Mouse (Mus musculus) cerebellum, postnatal 25 days (tissue): ENCODE data around the gene Gigyf2.

Experiments
- DNase-seq, 2 experiments: peaks; one replicate each; pipeline ENCODE4 v3.0.0; 2021; ENCODE audit warnings: mixed read lengths in 2 of 2

Gigyf2 gene

GRCm38 (mm10) chr1:87321071-87321470, 5.7 kb upstream of the Gigyf2 start:
- DNase-seq, result no peak

- no peak for DNase-seq
Measured at GRCm38 (mm10) chr1:87322778-87323177, 4.0 kb upstream of the Gigyf2 start.

GRCm38 (mm10) chr1:87324649-87325048, 2.1 kb upstream of the Gigyf2 start:
- DNase-seq, result no peak

- peak in 1 of 2 experiments; percentile 71 for DNase-seq
Measured at GRCm38 (mm10) chr1:87327165-87327861, 515 bp downstream of the Gigyf2 start.

GRCm38 (mm10) chr1:87331774-87332173, 5.0 kb downstream of the Gigyf2 start:
- DNase-seq, result no peak

- DNase-seq, result peak in 1 of 2 experiments; percentile 29
Measured at GRCm38 (mm10) chr1:87350576-87350975, 23.8 kb downstream of the Gigyf2 start.

- no peak for DNase-seq
Measured at GRCm38 (mm10) chr1:87360276-87360675, 33.5 kb downstream of the Gigyf2 start.

GRCm38 (mm10) chr1:87378024-87378560, 51.3 kb downstream of the Gigyf2 start:
- no peak for DNase-seq

- no peak for DNase-seq
Measured at GRCm38 (mm10) chr1:87379919-87380318, 53.1 kb downstream of the Gigyf2 start.

- no peak for DNase-seq
Measured at GRCm38 (mm10) chr1:87381152-87381551, 54.4 kb downstream of the Gigyf2 start.

- no peak for DNase-seq
Measured at GRCm38 (mm10) chr1:87386436-87387092, 59.8 kb downstream of the Gigyf2 start.

- no peak for DNase-seq
Measured at GRCm38 (mm10) chr1:87393444-87394195, 66.8 kb downstream of the Gigyf2 start.

GRCm38 (mm10) chr1:87394594-87394993, 67.8 kb downstream of the Gigyf2 start, which contains the start of gene Kcnj13:
Kcnj13 (minus strand) TSS chr1:87394729.
- no peak for DNase-seq

- DNase-seq, result peak in 1 of 2 experiments; percentile 17
Measured at GRCm38 (mm10) chr1:87396923-87397586, 70.3 kb downstream of the Gigyf2 start.

- DNase-seq, result no peak
Measured at GRCm38 (mm10) chr1:87404710-87405109, 77.9 kb downstream of the Gigyf2 start.

GRCm38 (mm10) chr1:87406012-87406411, 79.2 kb downstream of the Gigyf2 start:
- DNase-seq, result no peak

GRCm38 (mm10) chr1:87409380-87409779, 82.6 kb downstream of the Gigyf2 start:
- DNase-seq, result no peak

GRCm38 (mm10) chr1:87418733-87419132, 91.9 kb downstream of the Gigyf2 start:
- peak in 1 of 2 experiments; percentile 27 for DNase-seq

- no peak for DNase-seq
Measured at GRCm38 (mm10) chr1:87435125-87435524, 108.3 kb downstream of the Gigyf2 start.

GRCm38 (mm10) chr1:87436583-87436982, 109.8 kb downstream of the Gigyf2 start:
- DNase-seq, result no peak

- DNase-seq, result peak; percentile 76 to 86
Measured at GRCm38 (mm10) chr1:87447183-87448104, 120.6 kb downstream of the Gigyf2 start.

GRCm38 (mm10) chr1:87449432-87449831, 122.6 kb downstream of the Gigyf2 start:
- DNase-seq, result no peak
